Mouse (Mus musculus): ENCODE data around the gene Rsph9. TPM values are rescaled to one million over a fixed set of nuclear protein-coding genes. Genes with fewer than 3 reads are reported as not detected.

Gene Rsph9
- polyA plus RNA-seq, 1 experiment from 2014 or later, result 14.9 TPM

- peaks cover 25% of the 10 kb centered on the region for H3K4me1 ChIP-seq
- no peaks in the 10 kb centered on the region for H3K36me3 ChIP-seq (replicated peaks)
- H3K4me2 ChIP-seq, result no peak overlapping the region; the same call in 1 of the 2 replicates
- peak overlapping the region; percentile 73 for H3K27ac ChIP-seq
- 86% methylated on average over 3 of the region's 3 CpGs for WGBS
- H3K9ac ChIP-seq, result no peak overlapping the region
- no peaks in the 10 kb centered on the region for H3K27me3 ChIP-seq
- H3K9me3 ChIP-seq, result no peaks in the 10 kb centered on the region
- no peak overlapping the region for H3K4me3 ChIP-seq (replicated peaks)
- ATAC-seq (ENCODE audit: low FRiP score), result no peak
Measured at GRCm38 (mm10) chr17:46083381-46083780, 60.6 kb downstream of the Rsph9 start.

DNA sequence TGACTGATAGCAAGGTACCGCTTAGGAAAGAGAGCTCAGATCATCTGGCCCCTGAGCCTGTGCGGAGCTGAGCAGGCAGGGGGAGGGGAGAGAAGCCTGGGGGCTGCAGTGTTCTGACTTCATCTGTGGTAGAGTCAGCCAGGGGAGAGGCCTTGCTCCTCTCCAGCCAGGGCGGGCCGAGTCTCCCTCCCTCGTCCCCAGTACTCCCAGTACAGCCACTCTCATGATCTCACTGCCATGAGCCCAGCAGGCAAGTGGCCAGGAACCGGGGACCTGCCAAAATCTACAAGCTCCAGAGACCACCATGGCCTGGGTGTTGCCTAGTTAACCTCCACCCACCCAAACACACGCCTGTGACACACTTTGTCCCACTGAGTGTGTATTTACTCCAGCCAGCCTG is 62.4 kb downstream of the Rsph9 start:
- WGBS, result 65% methylated on average over 7 of the region's 7 CpGs
- no peak for ATAC-seq (ENCODE audit: low FRiP score)
- H3K4me1 ChIP-seq, result peaks cover 25% of the 10 kb centered on the region
- no peaks in the 10 kb centered on the region for H3K9me3 ChIP-seq
- H3K36me3 ChIP-seq (replicated peaks), result no peaks in the 10 kb centered on the region
- no peak overlapping the region for H3K4me3 ChIP-seq (replicated peaks)
- H3K27ac ChIP-seq, result no peak overlapping the region
- H3K27me3 ChIP-seq, result no peaks in the 10 kb centered on the region
- H3K4me2 ChIP-seq, result no peak overlapping the region
- H3K9ac ChIP-seq, result no peak overlapping the region

GRCm38 (mm10) chr17:46081042-46081441 is 63.0 kb downstream of the Rsph9 start:
- H3K9ac ChIP-seq, result no peak overlapping the region
- WGBS, result 33% methylated on average over 5 of the region's 5 CpGs
- no peak overlapping the region for H3K4me2 ChIP-seq
- H3K4me1 ChIP-seq, result peaks cover 25% of the 10 kb centered on the region
- H3K27me3 ChIP-seq, result no peaks in the 10 kb centered on the region
- no peaks in the 10 kb centered on the region for H3K36me3 ChIP-seq (replicated peaks)
- H3K4me3 ChIP-seq (replicated peaks), result no peak overlapping the region
- ATAC-seq (ENCODE audit: low FRiP score), result no peak
- no peak overlapping the region for H3K27ac ChIP-seq
- no peaks in the 10 kb centered on the region for H3K9me3 ChIP-seq

DNA sequence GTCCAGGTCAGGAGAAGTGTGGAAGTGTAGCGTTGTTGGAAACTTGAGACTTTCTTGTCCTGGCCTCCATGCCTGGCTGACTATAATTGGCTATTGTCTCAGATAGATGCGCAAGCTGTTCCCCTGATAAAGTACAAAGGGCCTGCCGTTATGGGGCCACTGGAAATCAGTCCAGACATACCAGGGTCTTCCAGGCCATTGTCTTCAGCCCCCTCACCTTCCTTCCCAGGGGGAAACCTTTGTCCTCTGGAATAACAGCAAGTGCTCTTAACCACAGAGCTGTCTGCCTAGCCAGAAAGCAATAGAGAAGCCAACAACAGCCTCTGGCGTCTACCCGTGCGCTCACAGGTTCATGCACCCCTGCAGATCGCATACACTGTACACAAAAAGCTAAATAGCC is 63.6 kb downstream of the Rsph9 start:
- ATAC-seq (ENCODE audit: low FRiP score), result no peak
- H3K4me2 ChIP-seq, result no peak overlapping the region
- no peaks in the 10 kb centered on the region for H3K36me3 ChIP-seq (replicated peaks)
- H3K27me3 ChIP-seq, result no peaks in the 10 kb centered on the region
- no peak overlapping the region for H3K27ac ChIP-seq
- 34% methylated on average over 7 of the region's 7 CpGs for WGBS
- no peak overlapping the region for H3K4me3 ChIP-seq (replicated peaks)
- H3K4me1 ChIP-seq, result peaks cover 25% of the 10 kb centered on the region
- H3K9me3 ChIP-seq, result no peaks in the 10 kb centered on the region
- no peak overlapping the region for H3K9ac ChIP-seq

DNA sequence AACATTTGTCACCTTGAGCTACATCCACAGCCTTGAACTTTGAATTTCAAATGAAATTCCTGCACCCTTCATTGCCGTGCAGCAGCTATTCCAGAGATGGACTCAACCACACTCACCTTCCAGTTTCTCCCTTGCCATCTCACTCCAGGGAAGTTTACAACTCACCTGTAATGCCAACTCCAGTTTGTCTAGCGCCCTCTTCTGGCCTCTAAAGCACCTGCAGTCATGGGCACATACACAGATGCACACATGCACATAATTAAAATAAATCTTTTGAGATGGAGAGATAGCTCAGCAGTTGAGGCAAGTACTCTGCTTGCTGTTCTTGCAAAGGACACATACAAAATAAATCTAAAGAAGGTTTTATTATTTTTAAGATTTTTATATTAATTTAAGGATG is 65.0 kb downstream of the Rsph9 start:
- WGBS, result 79% methylated on average over 2 of the region's 2 CpGs
- no peaks in the 10 kb centered on the region for H3K36me3 ChIP-seq (replicated peaks)
- no peak overlapping the region for H3K4me2 ChIP-seq
- H3K9ac ChIP-seq, result no peak overlapping the region
- H3K4me3 ChIP-seq (replicated peaks), result no peak overlapping the region
- H3K27ac ChIP-seq, result no peak overlapping the region
- no peak for ATAC-seq (ENCODE audit: low FRiP score)
- peaks cover 22% of the 10 kb centered on the region for H3K4me1 ChIP-seq
- no peaks in the 10 kb centered on the region for H3K27me3 ChIP-seq
- H3K9me3 ChIP-seq, result no peaks in the 10 kb centered on the region

DNA sequence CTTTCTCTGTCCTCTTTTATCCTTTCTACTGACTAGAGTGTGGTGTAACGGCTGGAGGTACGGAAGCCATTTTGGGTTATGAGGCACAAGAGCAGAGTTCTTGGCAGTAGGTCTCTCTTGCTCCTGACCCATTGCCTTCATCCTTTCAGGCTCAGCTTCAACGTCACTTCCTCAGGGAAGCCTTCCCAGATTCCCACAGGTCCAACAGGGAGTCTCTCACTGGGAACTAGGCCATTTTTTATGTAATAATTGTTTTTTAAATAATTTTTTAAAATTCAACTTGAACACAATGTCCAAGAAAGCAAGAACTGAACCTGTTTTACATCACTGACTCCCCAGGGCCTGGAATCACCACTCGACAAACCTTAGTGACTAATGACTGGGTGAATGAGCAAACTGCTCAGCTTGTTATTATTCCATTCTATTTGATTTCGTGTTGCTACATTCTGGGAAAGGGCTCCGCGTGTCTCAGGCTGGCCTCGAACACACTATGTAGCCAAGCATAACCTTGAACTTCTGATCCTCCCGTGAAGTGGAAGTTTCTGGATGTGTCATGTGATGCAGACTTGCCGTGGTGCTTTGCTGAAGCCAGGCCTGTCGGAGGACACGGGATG is 66.0 kb downstream of the Rsph9 start:
- no peak overlapping the region for H3K27ac ChIP-seq
- H3K4me3 ChIP-seq (replicated peaks), result no peak overlapping the region
- ATAC-seq (ENCODE audit: low FRiP score), result no peak
- H3K4me2 ChIP-seq, result no peak overlapping the region
- no peaks in the 10 kb centered on the region for H3K9me3 ChIP-seq
- H3K4me1 ChIP-seq, result peaks cover 15% of the 10 kb centered on the region
- no peaks in the 10 kb centered on the region for H3K27me3 ChIP-seq
- 93% methylated on average over 12 of the region's 12 CpGs for WGBS
- H3K36me3 ChIP-seq (replicated peaks), result no peaks in the 10 kb centered on the region
- no peak overlapping the region for H3K9ac ChIP-seq

GRCm38 (mm10) chr17:46076260-46076551 is 67.8 kb downstream of the Rsph9 start:
- no CpG with 5 or more reads among the region's 1 CpGs for WGBS

GRCm38 (mm10) chr17:46075551-46076259 is 68.3 kb downstream of the Rsph9 start:
- no peaks in the 10 kb centered on the region for H3K9me3 ChIP-seq
- no peak overlapping the region for H3K4me2 ChIP-seq
- ATAC-seq (ENCODE audit: low FRiP score), result no peak
- H3K9ac ChIP-seq, result no peak overlapping the region
- peaks cover 6% of the 10 kb centered on the region for H3K4me1 ChIP-seq
- no peaks in the 10 kb centered on the region for H3K27me3 ChIP-seq
- 73% methylated on average over 5 of the region's 5 CpGs for WGBS
- H3K27ac ChIP-seq, result no peak overlapping the region
- no peak overlapping the region for H3K4me3 ChIP-seq (replicated peaks)
- no peaks in the 10 kb centered on the region for H3K36me3 ChIP-seq (replicated peaks)

More at GRCm38 (mm10) chr17:46076260-46076551, 67.8 kb downstream of the Rsph9 start:
- Histone ChIP-seq H3K9ac (no peak overlapping the region), H3K4me1 (peaks cover 11% of the 10 kb centered on the region), H3K9me3 (no peaks in the 10 kb centered on the region), H3K36me3 (replicated peaks) (no peaks in the 10 kb centered on the region), H3K27ac (no peak overlapping the region), H3K27me3 (no peaks in the 10 kb centered on the region), H3K4me3 (replicated peaks) (no peak overlapping the region), H3K4me2 (no peak overlapping the region)
- ATAC-seq (ENCODE audit: low FRiP score), result no peak

- ATAC-seq (ENCODE audit: low FRiP score), result no peak
- Histone ChIP-seq H3K9ac (no peak overlapping the region), H3K27ac (no peak overlapping the region), H3K27me3 (no peaks in the 10 kb centered on the region), H3K36me3 (replicated peaks) (no peaks in the 10 kb centered on the region), H3K4me3 (replicated peaks) (no peak overlapping the region), H3K4me2 (no peak overlapping the region), H3K4me1 (0 out of 2 replicates have a peak, but pooled peaks cover 2% of the 10 kb centered on the region), H3K9me3 (no peaks in the 10 kb centered on the region)
- WGBS, result 53% methylated on average over 3 of the region's 3 CpGs
Measured at GRCm38 (mm10) chr17:46075116-46075485, 68.9 kb downstream of the Rsph9 start.

- Histone ChIP-seq H3K9ac (no peak overlapping the region), H3K4me2 (no peak overlapping the region), H3K27ac (no peak overlapping the region), H3K4me1 (0 out of 2 replicates have a peak, but pooled peaks cover 2% of the 10 kb centered on the region), H3K4me3 (replicated peaks) (no peak overlapping the region), H3K27me3 (no peaks in the 10 kb centered on the region), H3K36me3 (replicated peaks) (no peaks in the 10 kb centered on the region), H3K9me3 (no peaks in the 10 kb centered on the region)
- ATAC-seq (ENCODE audit: low FRiP score), result no peak
- 80% methylated on average over 7 of the region's 7 CpGs for WGBS
Measured at GRCm38 (mm10) chr17:46074398-46075115, 69.5 kb downstream of the Rsph9 start.

GRCm38 (mm10) chr17:46073730-46074301 is 70.2 kb downstream of the Rsph9 start:
- ATAC-seq (ENCODE audit: low FRiP score), result no peak
- Histone ChIP-seq H3K9me3 (no peaks in the 10 kb centered on the region), H3K4me3 (replicated peaks) (no peak overlapping the region), H3K4me1 (0 out of 2 replicates have a peak, but pooled peaks cover 2% of the 10 kb centered on the region), H3K27ac (no peak overlapping the region), H3K9ac (no peak overlapping the region), H3K27me3 (no peaks in the 10 kb centered on the region), H3K4me2 (no peak overlapping the region), H3K36me3 (replicated peaks) (no peaks in the 10 kb centered on the region)
- WGBS, result 81% methylated on average over 23 of the region's 23 CpGs

Measured in forebrain, embryonic 12.5 days (tissue).